Mouse (Mus musculus): ENCODE data around the gene Gcgr.

- TF ChIP-seq GATA1 (IDR thresholded peaks at IDR 0.05; ENCODE audit: low read length) (no peak), TAL1 (IDR thresholded peaks at IDR 0.05; ENCODE audit: low read length) (no peak)
Measured at GRCm38 (mm10) chr11:120507611-120508289, 22.7 kb upstream of the Gcgr start.

Data from erythroblast, embryonic 14.5 days (primary cell).